Mouse (Mus musculus) G1E (cell line): ENCODE measurements around the gene Pkp2.

Source experiments
- CTCF ChIP-seq: IDR thresholded peaks from 2 replicates; pipeline ENCODE4 v1.5.1; 2012; ENCODE audit warnings: low read depth, low read length, inconsistent platforms, mixed read lengths
- GATA1 ChIP-seq: IDR thresholded peaks from 2 replicates; pipeline ENCODE4 v1.6.1; 2012; ENCODE audit warnings: borderline replicate concordance, low read length, inconsistent platforms, mixed read lengths
- POLR2AphosphoS5 ChIP-seq: IDR thresholded peaks from 2 replicates; pipeline ENCODE4 v1.6.1; 2012; ENCODE audit warnings: low read depth, low read length, inconsistent platforms; ENCODE audit not compliant: insufficient replicate concordance
- TAL1 ChIP-seq: conservative IDR thresholded peaks from 2 replicates; pipeline ENCODE4 v1.6.1; 2012; ENCODE audit warnings: low read depth, low read length, inconsistent platforms, mixed read lengths

DNA sequence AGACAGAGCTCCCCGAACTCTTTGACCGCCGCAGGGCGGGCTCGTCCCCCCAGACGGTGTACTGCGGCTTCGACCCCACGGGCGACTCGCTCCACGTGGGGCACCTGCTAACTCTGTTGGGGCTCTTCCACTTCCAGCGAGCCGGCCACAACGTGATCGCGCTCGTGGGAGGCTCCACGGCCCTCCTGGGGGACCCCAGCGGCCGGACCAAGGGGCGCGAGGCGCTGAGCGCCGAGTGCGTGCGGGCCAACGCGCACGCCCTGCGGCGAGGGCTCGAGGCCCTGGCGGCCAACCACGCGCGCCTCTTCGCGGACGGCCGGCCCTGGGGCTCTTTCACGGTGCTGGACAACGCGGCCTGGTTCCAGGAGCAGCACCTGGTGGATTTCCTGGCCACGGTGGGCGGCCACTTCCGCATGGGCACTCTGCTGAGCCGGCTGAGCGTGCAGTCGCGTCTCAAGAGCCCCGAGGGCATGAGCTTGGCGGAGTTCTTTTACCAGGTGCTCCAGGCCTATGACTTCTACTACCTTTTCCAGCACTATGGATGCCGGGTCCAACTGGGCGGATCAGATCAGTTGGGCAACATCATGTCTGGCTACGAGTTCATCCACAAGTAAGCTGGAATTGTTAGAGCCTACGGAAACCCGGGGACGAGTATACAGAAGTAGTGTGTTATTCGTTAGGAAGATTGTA lies 90.2 kb downstream of the Pkp2 start:
- TF ChIP-seq CTCF: no peak
- TF ChIP-seq GATA1: no peak
- no peak for TF ChIP-seq TAL1
- no peak for TF ChIP-seq POLR2AphosphoS5
